Mouse (Mus musculus): Measurements from ENCODE around the gene Pgc. TPM values are rescaled to one million over a fixed set of nuclear protein-coding genes. Genes with fewer than 3 reads are reported as not detected.

Pgc gene
- polyA plus RNA-seq, 1 experiment from 2014 or later = not detected

- peaks cover 15% of the 10 kb centered on the region for H3K4me1 ChIP-seq (ENCODE audit: control insufficient read depth, insufficient read depth, low read depth, low read length)
- peak overlapping the region; percentile 65; the same call in 1 of the 2 replicates for H3K9ac ChIP-seq (ENCODE audit: low read depth, low read length)
- peak overlapping the region; percentile 64 for H3K4me3 ChIP-seq (ENCODE audit: low read length)
- H3K27ac ChIP-seq (ENCODE audit: low read depth, low read length) = no peak overlapping the region
- no peaks in the 10 kb centered on the region for H3K36me3 ChIP-seq (ENCODE audit: control insufficient read depth, insufficient read depth, low read length)
- H3K9me3 ChIP-seq (ENCODE audit: control insufficient read depth, low read length) = no peaks in the 10 kb centered on the region
- H3K4me2 ChIP-seq (ENCODE audit: low read length) = peak overlapping the region; percentile 92
- ATAC-seq = no peak
- peaks cover 10% of the 10 kb centered on the region; the same call in 1 of the 2 replicates for H3K27me3 ChIP-seq (replicated peaks; ENCODE audit: control insufficient read depth, insufficient read depth, low read length)
- WGBS = 5% methylated on average over 19 of the region's 20 CpGs
Measured at GRCm38 (mm10) chr17:47738879-47739798, 12.5 kb downstream of the Pgc start.

GRCm38 (mm10) chr17:47740186-47740585, 13.5 kb downstream of the Pgc start:
- Histone ChIP-seq H3K27me3 (replicated peaks; ENCODE audit: control insufficient read depth, insufficient read depth, low read length) (peaks cover 10% of the 10 kb centered on the region; the same call in 1 of the 2 replicates), H3K27ac (ENCODE audit: low read depth, low read length) (no peak overlapping the region), H3K4me2 (ENCODE audit: low read length) (no peak overlapping the region), H3K4me3 (ENCODE audit: low read length) (no peak overlapping the region), H3K9me3 (ENCODE audit: control insufficient read depth, low read length) (no peaks in the 10 kb centered on the region), H3K4me1 (ENCODE audit: control insufficient read depth, insufficient read depth, low read depth, low read length) (peaks cover 15% of the 10 kb centered on the region), H3K36me3 (ENCODE audit: control insufficient read depth, insufficient read depth, low read length) (no peaks in the 10 kb centered on the region), H3K9ac (ENCODE audit: low read depth, low read length) (no peak overlapping the region)
- WGBS = 67% methylated on average over 2 of the region's 2 CpGs
- no peak for ATAC-seq

GRCm38 (mm10) chr17:47742991-47743734, 16.5 kb downstream of the Pgc start:
- WGBS = 53% methylated on average over 16 of the region's 16 CpGs
- H3K27ac ChIP-seq (ENCODE audit: low read depth, low read length) = no peak overlapping the region
- no peak for ATAC-seq

GRCm38 (mm10) chr17:47744086-47744485, 17.4 kb downstream of the Pgc start:
- ATAC-seq = no peak
- peaks cover 2% of the 10 kb centered on the region; the same call in 1 of the 2 replicates for H3K4me1 ChIP-seq (ENCODE audit: control insufficient read depth, insufficient read depth, low read depth, low read length)
- no peaks in the 10 kb centered on the region for H3K36me3 ChIP-seq (ENCODE audit: control insufficient read depth, insufficient read depth, low read length)
- no peak overlapping the region for H3K4me3 ChIP-seq (ENCODE audit: low read length)
- H3K27me3 ChIP-seq (replicated peaks; ENCODE audit: control insufficient read depth, insufficient read depth, low read length) = no peaks in the 10 kb centered on the region
- no peak overlapping the region for H3K27ac ChIP-seq (ENCODE audit: low read depth, low read length)
- H3K9me3 ChIP-seq (ENCODE audit: control insufficient read depth, low read length) = no peaks in the 10 kb centered on the region
- 89% methylated on average over 14 of the region's 14 CpGs for WGBS
- H3K4me2 ChIP-seq (ENCODE audit: low read length) = no peak overlapping the region
- H3K9ac ChIP-seq (ENCODE audit: low read depth, low read length) = no peak overlapping the region

More at GRCm38 (mm10) chr17:47742991-47743734, 16.5 kb downstream of the Pgc start:
- Histone ChIP-seq H3K9me3 (ENCODE audit: control insufficient read depth, low read length) (no peaks in the 10 kb centered on the region), H3K27me3 (replicated peaks; ENCODE audit: control insufficient read depth, insufficient read depth, low read length) (peaks cover 2% of the 10 kb centered on the region; the same call in 1 of the 2 replicates), H3K4me1 (ENCODE audit: control insufficient read depth, insufficient read depth, low read depth, low read length) (peaks cover 7% of the 10 kb centered on the region), H3K4me3 (ENCODE audit: low read length) (no peak overlapping the region), H3K36me3 (ENCODE audit: control insufficient read depth, insufficient read depth, low read length) (no peaks in the 10 kb centered on the region), H3K9ac (ENCODE audit: low read depth, low read length) (no peak overlapping the region), H3K4me2 (ENCODE audit: low read length) (no peak overlapping the region)

- Histone ChIP-seq H3K27me3 (replicated peaks; ENCODE audit: control insufficient read depth, insufficient read depth, low read length) (no peaks in the 10 kb centered on the region), H3K4me1 (ENCODE audit: control insufficient read depth, insufficient read depth, low read depth, low read length) (no peaks in the 10 kb centered on the region), H3K27ac (ENCODE audit: low read depth, low read length) (no peak overlapping the region), H3K36me3 (ENCODE audit: control insufficient read depth, insufficient read depth, low read length) (no peaks in the 10 kb centered on the region), H3K9ac (ENCODE audit: low read depth, low read length) (no peak overlapping the region), H3K9me3 (ENCODE audit: control insufficient read depth, low read length) (no peaks in the 10 kb centered on the region), H3K4me2 (ENCODE audit: low read length) (no peak overlapping the region), H3K4me3 (ENCODE audit: low read length) (no peak overlapping the region)
- no peak for ATAC-seq
- 87% methylated on average over 10 of the region's 10 CpGs for WGBS
Measured at GRCm38 (mm10) chr17:47744746-47745368, 18.2 kb downstream of the Pgc start.

GRCm38 (mm10) chr17:47748791-47749553, 22.3 kb downstream of the Pgc start:
- no peak overlapping the region for H3K9ac ChIP-seq (ENCODE audit: low read depth, low read length)
- no peaks in the 10 kb centered on the region for H3K4me1 ChIP-seq (ENCODE audit: control insufficient read depth, insufficient read depth, low read depth, low read length)
- no peak for ATAC-seq
- H3K9me3 ChIP-seq (ENCODE audit: control insufficient read depth, low read length) = no peaks in the 10 kb centered on the region
- H3K4me2 ChIP-seq (ENCODE audit: low read length) = no peak overlapping the region
- no peak overlapping the region for H3K27ac ChIP-seq (ENCODE audit: low read depth, low read length)
- WGBS = 74% methylated on average over 14 of the region's 14 CpGs
- H3K4me3 ChIP-seq (ENCODE audit: low read length) = no peak overlapping the region
- no peaks in the 10 kb centered on the region for H3K36me3 ChIP-seq (ENCODE audit: control insufficient read depth, insufficient read depth, low read length)
- no peaks in the 10 kb centered on the region for H3K27me3 ChIP-seq (replicated peaks; ENCODE audit: control insufficient read depth, insufficient read depth, low read length)

GRCm38 (mm10) chr17:47749626-47750025, 23.0 kb downstream of the Pgc start:
- ATAC-seq = no peak
- H3K9me3 ChIP-seq (ENCODE audit: control insufficient read depth, low read length) = no peaks in the 10 kb centered on the region
- no peaks in the 10 kb centered on the region for H3K36me3 ChIP-seq (ENCODE audit: control insufficient read depth, insufficient read depth, low read length)
- no peak overlapping the region for H3K9ac ChIP-seq (ENCODE audit: low read depth, low read length)
- H3K4me3 ChIP-seq (ENCODE audit: low read length) = no peak overlapping the region
- no peaks in the 10 kb centered on the region for H3K27me3 ChIP-seq (replicated peaks; ENCODE audit: control insufficient read depth, insufficient read depth, low read length)
- H3K4me1 ChIP-seq (ENCODE audit: control insufficient read depth, insufficient read depth, low read depth, low read length) = no peaks in the 10 kb centered on the region
- 83% methylated on average over 3 of the region's 3 CpGs for WGBS
- no peak overlapping the region for H3K27ac ChIP-seq (ENCODE audit: low read depth, low read length)
- H3K4me2 ChIP-seq (ENCODE audit: low read length) = no peak overlapping the region

GRCm38 (mm10) chr17:47750101-47750500, 23.5 kb downstream of the Pgc start:
- ATAC-seq = no peak
- Histone ChIP-seq H3K9me3 (ENCODE audit: control insufficient read depth, low read length) (no peaks in the 10 kb centered on the region), H3K36me3 (ENCODE audit: control insufficient read depth, insufficient read depth, low read length) (no peaks in the 10 kb centered on the region), H3K4me2 (ENCODE audit: low read length) (no peak overlapping the region), H3K27me3 (replicated peaks; ENCODE audit: control insufficient read depth, insufficient read depth, low read length) (no peaks in the 10 kb centered on the region), H3K4me3 (ENCODE audit: low read length) (no peak overlapping the region), H3K27ac (ENCODE audit: low read depth, low read length) (no peak overlapping the region), H3K4me1 (ENCODE audit: control insufficient read depth, insufficient read depth, low read depth, low read length) (no peaks in the 10 kb centered on the region), H3K9ac (ENCODE audit: low read depth, low read length) (no peak overlapping the region)
- 52% methylated on average over 6 of the region's 6 CpGs for WGBS
